Mouse (Mus musculus): ENCODE data around the gene Parvg.
A peak's percentile ranks its signal among the peaks of the same experiment; 100 is the strongest.

The Parvg gene

GRCm38 (mm10) chr15:84305333-84305732 is 18.5 kb upstream of the Parvg start:
- no peak for DNase-seq (ENCODE audit: low spot score in 2 of 2)

- DNase-seq (ENCODE audit: low spot score in 2 of 2) = no peak
Observed at GRCm38 (mm10) chr15:84310271-84310670, 13.6 kb upstream of the Parvg start.

- DNase-seq (ENCODE audit: low spot score in 2 of 2) = no peak
Observed at GRCm38 (mm10) chr15:84311295-84312085, 12.3 kb upstream of the Parvg start.

DNA sequence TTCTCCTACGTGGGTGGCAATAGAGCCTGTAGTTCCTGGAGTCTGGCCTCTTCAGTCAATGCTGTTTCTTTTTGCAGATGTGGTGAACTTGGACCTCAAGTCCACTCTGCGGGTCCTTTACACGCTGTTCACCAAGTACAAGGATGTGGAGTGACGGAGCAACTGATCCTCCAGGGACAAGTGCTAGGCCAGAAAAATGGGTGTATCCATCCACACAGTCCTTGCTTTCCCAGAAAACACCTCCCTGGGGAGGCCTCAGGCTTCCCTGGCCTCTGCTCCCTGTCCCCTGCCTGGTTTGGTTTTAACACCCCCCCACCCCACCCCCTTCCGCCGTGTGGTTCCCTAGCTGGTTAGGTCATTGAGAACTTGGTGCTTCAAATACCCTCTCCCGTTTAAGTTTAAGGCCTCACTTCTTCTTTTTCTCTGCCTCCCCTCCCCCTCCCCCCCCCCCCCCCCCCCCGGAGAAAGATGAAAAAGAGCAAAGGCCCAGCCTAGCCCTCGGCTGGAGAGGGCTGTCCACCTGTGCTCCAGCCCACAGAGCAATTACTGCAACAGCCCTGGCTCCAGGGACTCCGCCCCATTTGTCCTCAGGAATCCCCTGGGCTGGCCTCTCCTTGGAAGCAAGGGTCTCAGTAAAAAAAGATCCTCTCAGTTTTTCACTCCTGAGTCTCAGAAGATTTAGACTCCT is 10.8 kb upstream of the Parvg start:
- no peak for DNase-seq (ENCODE audit: low spot score in 2 of 2)

DNA sequence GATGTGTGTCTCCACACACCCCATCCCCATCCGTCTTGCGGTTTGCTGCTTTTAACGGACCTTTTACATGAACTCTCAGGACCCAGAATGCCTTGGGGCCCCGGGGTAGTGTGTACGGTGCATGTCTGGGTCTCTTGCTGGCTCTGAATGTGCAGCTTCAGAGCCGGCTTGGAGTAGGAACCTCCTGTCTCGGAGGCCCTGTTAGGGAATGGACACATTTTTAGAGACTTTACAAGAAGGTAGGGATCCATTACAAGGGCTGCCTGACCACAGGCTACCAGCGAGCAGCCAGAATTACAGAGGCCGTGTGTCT is 10.3 kb upstream of the Parvg start:
- no peak for DNase-seq (ENCODE audit: low spot score in 2 of 2)

- no peak for DNase-seq (ENCODE audit: low spot score in 2 of 2)
Observed at GRCm38 (mm10) chr15:84314420-84315080, 9.3 kb upstream of the Parvg start.

GRCm38 (mm10) chr15:84315276-84316046 is 8.4 kb upstream of the Parvg start:
- DNase-seq (ENCODE audit: low spot score in 2 of 2) = no peak

DNA sequence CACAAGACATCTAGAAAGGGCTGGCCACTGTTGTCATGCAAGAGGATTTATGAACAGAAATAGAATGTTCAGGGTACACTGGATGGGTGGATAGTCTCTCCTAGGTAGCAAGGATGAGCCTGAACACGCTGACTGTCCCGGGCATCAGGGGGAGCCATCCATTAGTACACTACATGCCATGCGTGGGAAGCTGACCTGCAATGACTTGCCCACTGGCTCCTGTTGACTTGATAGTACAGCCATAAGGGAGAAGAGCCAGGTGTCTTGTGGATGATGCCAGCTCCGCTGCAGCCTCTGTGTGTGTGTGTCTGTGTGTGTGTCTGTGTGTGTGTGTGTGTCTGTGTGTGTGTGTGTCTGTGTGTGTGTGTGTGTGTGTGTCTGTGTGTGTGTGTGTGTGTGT is 4.4 kb upstream of the Parvg start:
- DNase-seq (ENCODE audit: low spot score in 2 of 2) = no peak

DNA sequence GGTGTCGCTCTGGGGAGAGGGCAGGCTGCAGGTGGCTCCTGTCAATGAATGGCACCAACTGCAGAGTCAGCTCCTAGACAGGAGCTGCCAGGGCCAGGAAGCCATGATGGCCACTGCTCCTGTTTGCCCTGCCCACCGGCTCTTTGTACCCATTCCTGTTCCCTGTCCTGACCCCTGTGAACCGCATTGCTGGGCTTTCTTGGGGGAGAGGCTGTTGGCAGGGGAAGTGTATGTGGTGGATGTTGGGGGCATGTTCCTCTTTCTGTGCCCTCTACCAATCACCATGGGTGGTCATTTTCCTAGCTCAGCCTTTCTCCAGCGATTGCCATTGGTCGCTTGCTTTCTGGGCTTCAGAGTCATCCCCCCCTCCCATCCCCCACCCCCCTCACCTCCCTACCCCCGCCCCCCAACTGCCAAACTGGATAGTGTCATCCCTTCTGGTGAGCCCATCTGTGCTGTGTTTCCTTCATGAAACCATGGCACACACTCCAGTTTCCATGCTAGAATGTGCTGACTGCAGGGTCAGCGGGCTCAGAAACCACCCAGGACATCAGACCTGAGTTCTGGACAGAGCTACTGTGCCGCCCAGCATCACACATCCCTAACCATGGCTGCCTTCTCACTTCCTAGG is 2.2 kb upstream of the Parvg start:
- peak in 1 of 2 experiments; percentile 40 for DNase-seq (ENCODE audit: low spot score in 2 of 2)

DNA sequence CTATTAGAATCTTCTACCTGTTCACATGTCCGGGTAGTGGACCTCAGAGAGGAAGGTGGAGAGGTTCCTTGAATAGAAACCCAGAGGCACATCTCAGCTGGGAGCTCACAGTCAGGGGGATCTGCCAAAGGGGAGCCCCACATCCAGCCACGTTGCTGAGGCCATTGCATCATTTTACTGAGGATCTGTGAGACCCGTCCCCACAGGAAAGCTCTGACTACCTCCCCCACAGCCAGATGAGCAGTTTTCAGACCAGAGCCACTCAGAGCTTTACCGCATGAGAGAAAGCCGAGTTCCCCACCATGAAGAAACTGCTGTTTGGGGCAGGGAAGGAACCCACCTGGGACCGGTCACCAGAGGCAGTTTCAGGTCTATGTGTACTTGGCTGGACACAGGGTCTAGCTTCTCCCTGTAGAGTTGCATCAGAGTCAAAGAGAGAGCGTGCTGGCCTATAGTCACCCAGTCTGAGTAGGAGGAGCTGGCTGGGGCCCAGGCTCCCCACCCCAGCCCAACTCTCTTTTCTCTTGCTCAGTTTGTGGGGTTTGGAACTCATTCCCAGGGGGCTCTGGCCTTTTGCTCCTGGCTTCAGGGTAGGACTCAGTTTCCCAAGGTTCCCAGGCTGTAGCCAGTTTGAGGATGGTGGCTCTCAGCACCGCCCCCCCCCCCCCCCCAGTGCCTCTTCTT is 1.2 kb downstream of the Parvg start:
- DNase-seq (ENCODE audit: low spot score in 2 of 2) = no peak

DNA sequence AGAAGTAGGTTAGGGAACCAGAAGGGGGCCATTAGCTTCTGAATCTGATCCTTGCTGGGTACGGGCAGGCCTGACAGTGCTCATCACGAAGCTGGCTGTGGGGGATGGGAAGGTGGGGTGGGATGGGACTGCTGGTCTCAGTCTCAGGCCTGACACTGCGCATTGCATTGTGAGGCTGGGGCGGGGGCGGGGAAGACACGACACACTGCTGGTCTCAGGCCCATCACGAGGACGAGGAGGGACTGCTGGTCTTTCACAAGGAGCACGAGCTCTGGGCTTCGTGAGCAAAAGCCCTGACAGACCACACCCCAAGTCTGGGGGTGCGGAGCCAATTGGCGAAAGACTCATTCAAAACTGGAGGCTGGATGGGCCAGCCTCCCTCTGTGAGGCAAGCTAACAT is 1.9 kb downstream of the Parvg start:
- DNase-seq (ENCODE audit: low spot score in 2 of 2) = no peak

GRCm38 (mm10) chr15:84328870-84329269 is 5.0 kb downstream of the Parvg start:
- DNase-seq (ENCODE audit: low spot score in 2 of 2) = no peak

- no peak for DNase-seq (ENCODE audit: low spot score in 2 of 2)
Observed at GRCm38 (mm10) chr15:84329940-84330339, 6.1 kb downstream of the Parvg start.

- DNase-seq (ENCODE audit: low spot score in 2 of 2) = no peak
Observed at GRCm38 (mm10) chr15:84331066-84331612, 7.3 kb downstream of the Parvg start.

GRCm38 (mm10) chr15:84336281-84336817 is 12.5 kb downstream of the Parvg start:
- no peak for DNase-seq (ENCODE audit: low spot score in 2 of 2)

- DNase-seq (ENCODE audit: low spot score in 2 of 2) = no peak
Observed at GRCm38 (mm10) chr15:84337599-84337998, 13.8 kb downstream of the Parvg start.

DNA sequence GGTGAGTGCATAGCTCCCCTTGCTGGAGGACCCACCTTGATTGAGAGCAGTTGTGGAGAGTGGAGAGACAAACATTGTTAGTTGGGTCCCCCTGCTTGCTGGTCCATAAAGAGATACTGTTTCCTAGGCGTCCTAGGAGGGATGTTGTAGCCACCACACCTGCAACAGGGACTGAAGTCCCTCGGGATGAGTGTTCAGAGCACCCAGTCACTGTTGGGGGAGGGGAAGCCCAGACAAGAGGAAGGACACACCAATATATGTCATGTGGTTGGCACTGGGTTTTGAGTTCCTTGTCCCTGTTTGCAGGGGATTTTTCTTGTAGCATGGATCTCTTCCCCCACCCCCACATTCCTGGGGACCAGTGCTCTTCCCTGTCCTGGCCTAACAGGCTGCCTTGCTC is 17.1 kb downstream of the Parvg start:
- no peak for DNase-seq (ENCODE audit: low spot score in 2 of 2)

DNA sequence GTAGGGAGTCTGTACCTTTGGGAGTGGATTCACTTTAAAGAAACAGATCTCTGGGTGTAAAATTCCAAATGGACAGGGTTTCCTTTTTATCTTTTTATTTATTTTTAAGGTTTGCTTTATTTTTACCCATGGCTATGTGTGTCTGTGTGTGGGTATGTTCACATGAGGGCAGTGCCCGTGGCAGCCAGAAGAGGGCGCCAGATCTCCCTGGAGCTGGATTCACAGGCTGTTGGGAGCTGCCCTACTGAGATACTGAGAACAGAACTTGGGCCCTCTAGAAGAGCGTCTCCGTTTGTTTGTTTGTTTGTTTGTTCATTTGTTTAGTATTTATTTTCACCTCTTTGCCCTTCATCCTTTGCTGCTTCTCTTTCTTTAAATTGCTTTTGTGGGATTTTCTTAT is 24.9 kb downstream of the Parvg start:
- DNase-seq (ENCODE audit: low spot score in 2 of 2) = no peak

DNA sequence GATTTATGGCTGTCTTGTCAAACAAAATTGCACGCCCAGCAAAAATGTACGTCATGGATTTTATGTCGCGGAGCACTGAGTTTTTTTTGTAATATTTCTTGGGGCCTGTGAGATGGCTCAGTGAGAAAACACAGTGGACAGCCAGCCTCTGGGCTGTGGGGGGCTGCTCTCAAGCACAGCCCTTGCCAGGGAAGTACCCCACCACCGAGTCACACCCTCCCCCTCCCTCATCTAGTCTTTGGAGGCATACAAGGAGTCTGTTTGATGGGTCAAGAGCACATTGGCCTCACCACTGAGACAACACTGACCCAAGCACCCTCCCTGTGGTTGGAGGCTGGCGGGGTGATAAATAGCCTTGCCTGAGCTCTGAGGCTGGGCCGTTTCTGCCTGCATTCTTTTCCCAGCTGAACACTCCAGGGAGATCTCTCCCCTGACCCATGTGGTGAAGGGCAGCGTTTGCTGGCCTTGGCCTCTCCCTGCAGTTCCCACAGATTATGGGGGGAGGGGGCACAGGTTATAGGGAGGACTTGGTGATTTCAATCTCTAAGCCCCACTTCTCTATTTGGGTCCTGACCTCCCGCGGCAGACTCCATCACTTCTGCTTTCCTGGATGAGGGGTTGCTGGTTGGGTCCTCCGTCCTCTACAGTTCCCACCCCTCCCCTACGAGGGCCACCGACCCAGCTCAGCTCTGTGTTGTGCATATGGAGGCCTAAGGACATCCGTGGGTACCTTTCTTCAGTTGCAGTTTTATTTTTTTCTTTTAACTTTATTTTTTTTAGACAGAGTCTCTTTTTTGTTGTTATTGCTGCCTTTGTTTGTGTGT is 26.3 kb downstream of the Parvg start:
- DNase-seq (ENCODE audit: low spot score in 2 of 2) = no peak

DNA sequence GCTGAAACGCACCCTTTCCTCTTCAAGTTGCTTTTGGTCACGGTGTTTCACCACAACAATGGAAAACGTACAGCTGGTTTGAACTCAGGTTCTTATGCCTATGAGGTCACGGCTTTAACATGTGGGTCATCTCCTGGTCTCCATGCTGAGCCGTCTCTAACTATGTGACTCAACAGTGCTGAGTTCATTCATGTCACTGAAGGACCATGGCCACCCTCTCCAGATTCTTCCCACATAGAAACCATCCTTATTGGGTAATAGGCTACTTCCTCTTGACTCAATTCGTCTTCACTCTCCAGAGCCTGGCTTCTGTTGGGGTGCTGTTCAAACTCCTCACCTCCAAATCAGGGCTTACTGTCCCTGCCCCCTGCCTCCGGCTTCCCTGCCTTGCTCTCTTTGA is 27.5 kb downstream of the Parvg start:
- DNase-seq (ENCODE audit: low spot score in 2 of 2) = no peak

All from frontal cortex, postnatal 10 days (tissue).